Mouse (Mus musculus): ENCODE measurements around the gene Slc35g1. TPM values are rescaled to one million over a fixed set of nuclear protein-coding genes. Genes with fewer than 3 reads are reported as not detected.
"Not testable (repeated sequence)": the region's sequence is repeated elsewhere in the genome, so short reads cannot be mapped to it uniquely, and the experiment has no call there.

Slc35g1 gene
- polyA plus RNA-seq, 1 experiment from 2014 or later: 1.4 TPM

GRCm38 (mm10) chr19:38373371-38373770 is 22.4 kb upstream of the Slc35g1 start:
- H3K36me3 ChIP-seq (ENCODE audit: control insufficient read depth, insufficient read depth, low read length): no peaks in the 10 kb centered on the region
- DNase-seq (ENCODE audit: low spot score) (no peak), ATAC-seq (0 out of 2 replicates have a peak, but pooled peaks have one; percentile 46)
- WGBS: 49% methylated on average over 2 of the region's 2 CpGs
- H3K4me1 ChIP-seq (ENCODE audit: control insufficient read depth, insufficient read depth, low read length): no peaks in the 10 kb centered on the region
- H3K27ac ChIP-seq (ENCODE audit: low read depth, low read length): no peak overlapping the region
- H3K4me3 ChIP-seq (ENCODE audit: low read depth, low read length): no peak overlapping the region
- no peak overlapping the region for H3K4me2 ChIP-seq (ENCODE audit: low read length)
- H3K9me3 ChIP-seq (replicated peaks; ENCODE audit: control insufficient read depth, low read length): no peaks in the 10 kb centered on the region
- 0 out of 2 replicates have a peak, but pooled peaks cover 3% of the 10 kb centered on the region for H3K27me3 ChIP-seq (replicated peaks; ENCODE audit: control insufficient read depth, insufficient read depth, low read length)
- H3K9ac ChIP-seq (ENCODE audit: low read length): no peak overlapping the region

- no peak overlapping the region for H3K4me3 ChIP-seq (ENCODE audit: low read depth, low read length)
- DNase-seq (ENCODE audit: low spot score): no peak
- no peaks in the 10 kb centered on the region for H3K27me3 ChIP-seq (replicated peaks; ENCODE audit: control insufficient read depth, insufficient read depth, low read length)
- no peak overlapping the region for H3K4me2 ChIP-seq (ENCODE audit: low read length)
- no peak overlapping the region for H3K27ac ChIP-seq (ENCODE audit: low read depth, low read length)
- ATAC-seq: no peak
- no peaks in the 10 kb centered on the region for H3K9me3 ChIP-seq (replicated peaks; ENCODE audit: control insufficient read depth, low read length)
- no peak overlapping the region for H3K9ac ChIP-seq (ENCODE audit: low read length)
- no peaks in the 10 kb centered on the region for H3K4me1 ChIP-seq (ENCODE audit: control insufficient read depth, insufficient read depth, low read length)
- WGBS: 93% methylated on average over 12 of the region's 12 CpGs
- no peaks in the 10 kb centered on the region for H3K36me3 ChIP-seq (ENCODE audit: control insufficient read depth, insufficient read depth, low read length)
Observed at GRCm38 (mm10) chr19:38383769-38384168, 12.0 kb upstream of the Slc35g1 start.

GRCm38 (mm10) chr19:38387021-38387420 is 8.8 kb upstream of the Slc35g1 start:
- WGBS: 78% methylated on average over 1 of the region's 1 CpGs

GRCm38 (mm10) chr19:38387835-38388234 is 7.9 kb upstream of the Slc35g1 start:
- no peaks in the 10 kb centered on the region for H3K4me1 ChIP-seq (ENCODE audit: control insufficient read depth, insufficient read depth, low read length)
- DNase-seq (ENCODE audit: low spot score) (no peak), ATAC-seq (no peak)
- no peaks in the 10 kb centered on the region for H3K9me3 ChIP-seq (replicated peaks; ENCODE audit: control insufficient read depth, low read length)
- H3K27me3 ChIP-seq (replicated peaks; ENCODE audit: control insufficient read depth, insufficient read depth, low read length): no peaks in the 10 kb centered on the region
- H3K27ac ChIP-seq (ENCODE audit: low read depth, low read length): no peak overlapping the region
- H3K36me3 ChIP-seq (ENCODE audit: control insufficient read depth, insufficient read depth, low read length): no peaks in the 10 kb centered on the region
- H3K4me2 ChIP-seq (ENCODE audit: low read length): no peak overlapping the region
- H3K4me3 ChIP-seq (ENCODE audit: low read depth, low read length): no peak overlapping the region
- H3K9ac ChIP-seq (ENCODE audit: low read length): no peak overlapping the region
- WGBS: 93% methylated on average over 4 of the region's 4 CpGs

More at GRCm38 (mm10) chr19:38387021-38387420, 8.8 kb upstream of the Slc35g1 start:
- not testable (repeated sequence) for H3K4me2 ChIP-seq (ENCODE audit: low read length); ATAC-seq; DNase-seq (ENCODE audit: low spot score); H3K36me3 ChIP-seq (ENCODE audit: control insufficient read depth, insufficient read depth, low read length); H3K9ac ChIP-seq (ENCODE audit: low read length); H3K9me3 ChIP-seq (replicated peaks; ENCODE audit: control insufficient read depth, low read length); H3K27ac ChIP-seq (ENCODE audit: low read depth, low read length); H3K4me3 ChIP-seq (ENCODE audit: low read depth, low read length); H3K27me3 ChIP-seq (replicated peaks; ENCODE audit: control insufficient read depth, insufficient read depth, low read length); H3K4me1 ChIP-seq (ENCODE audit: control insufficient read depth, insufficient read depth, low read length)

- ATAC-seq (no peak), DNase-seq (ENCODE audit: low spot score) (no peak)
- Histone ChIP-seq H3K4me1 (ENCODE audit: control insufficient read depth, insufficient read depth, low read length) (0 out of 2 replicates have a peak, but pooled peaks cover 4% of the 10 kb centered on the region), H3K9ac (ENCODE audit: low read length) (peak overlapping the region; percentile 80), H3K27ac (ENCODE audit: low read depth, low read length) (no peak overlapping the region), H3K27me3 (replicated peaks; ENCODE audit: control insufficient read depth, insufficient read depth, low read length) (no peaks in the 10 kb centered on the region), H3K36me3 (ENCODE audit: control insufficient read depth, insufficient read depth, low read length) (no peaks in the 10 kb centered on the region), H3K4me2 (ENCODE audit: low read length) (peak overlapping the region; percentile 80), H3K9me3 (replicated peaks; ENCODE audit: control insufficient read depth, low read length) (no peaks in the 10 kb centered on the region), H3K4me3 (ENCODE audit: low read depth, low read length) (peak overlapping the region; percentile 67)
- WGBS: 19% methylated on average over 8 of the region's 8 CpGs
Observed at GRCm38 (mm10) chr19:38396633-38396970, 822 bp downstream of the Slc35g1 start.

- ATAC-seq (no peak), DNase-seq (ENCODE audit: low spot score) (no peak)
- Histone ChIP-seq H3K4me2 (ENCODE audit: low read length) (peak overlapping the region; percentile 80), H3K27me3 (replicated peaks; ENCODE audit: control insufficient read depth, insufficient read depth, low read length) (no peaks in the 10 kb centered on the region), H3K27ac (ENCODE audit: low read depth, low read length) (no peak overlapping the region), H3K9me3 (replicated peaks; ENCODE audit: control insufficient read depth, low read length) (no peaks in the 10 kb centered on the region), H3K4me1 (ENCODE audit: control insufficient read depth, insufficient read depth, low read length) (0 out of 2 replicates have a peak, but pooled peaks cover 4% of the 10 kb centered on the region), H3K9ac (ENCODE audit: low read length) (no peak overlapping the region), H3K4me3 (ENCODE audit: low read depth, low read length) (peak overlapping the region; percentile 67; the same call in 1 of the 2 replicates), H3K36me3 (ENCODE audit: control insufficient read depth, insufficient read depth, low read length) (no peaks in the 10 kb centered on the region)
- WGBS: 26% methylated on average over 6 of the region's 6 CpGs
Observed at GRCm38 (mm10) chr19:38397004-38397403, 1.2 kb downstream of the Slc35g1 start.

- ATAC-seq (no peak), DNase-seq (ENCODE audit: low spot score) (no peak)
- Histone ChIP-seq H3K27ac (ENCODE audit: low read depth, low read length) (no peak overlapping the region), H3K4me2 (ENCODE audit: low read length) (no peak overlapping the region), H3K36me3 (ENCODE audit: control insufficient read depth, insufficient read depth, low read length) (no peaks in the 10 kb centered on the region), H3K27me3 (replicated peaks; ENCODE audit: control insufficient read depth, insufficient read depth, low read length) (no peaks in the 10 kb centered on the region), H3K9me3 (replicated peaks; ENCODE audit: control insufficient read depth, low read length) (no peaks in the 10 kb centered on the region), H3K4me3 (ENCODE audit: low read depth, low read length) (no peak overlapping the region), H3K4me1 (ENCODE audit: control insufficient read depth, insufficient read depth, low read length) (0 out of 2 replicates have a peak, but pooled peaks cover 4% of the 10 kb centered on the region), H3K9ac (ENCODE audit: low read length) (no peak overlapping the region)
- WGBS: 95% methylated on average over 8 of the region's 8 CpGs
Observed at GRCm38 (mm10) chr19:38398966-38399365, 3.2 kb downstream of the Slc35g1 start.

- no peak overlapping the region for H3K4me3 ChIP-seq (ENCODE audit: low read depth, low read length)
- H3K9ac ChIP-seq (ENCODE audit: low read length): no peak overlapping the region
- ATAC-seq: no peak
- no peak overlapping the region for H3K4me2 ChIP-seq (ENCODE audit: low read length)
- no peaks in the 10 kb centered on the region for H3K9me3 ChIP-seq (replicated peaks; ENCODE audit: control insufficient read depth, low read length)
- H3K27me3 ChIP-seq (replicated peaks; ENCODE audit: control insufficient read depth, insufficient read depth, low read length): no peaks in the 10 kb centered on the region
- no peaks in the 10 kb centered on the region for H3K36me3 ChIP-seq (ENCODE audit: control insufficient read depth, insufficient read depth, low read length)
- no peak overlapping the region for H3K27ac ChIP-seq (ENCODE audit: low read depth, low read length)
- H3K4me1 ChIP-seq (ENCODE audit: control insufficient read depth, insufficient read depth, low read length): 0 out of 2 replicates have a peak, but pooled peaks cover 4% of the 10 kb centered on the region
- WGBS: 98% methylated on average over 2 of the region's 2 CpGs
- no peak for DNase-seq (ENCODE audit: low spot score)
Observed at GRCm38 (mm10) chr19:38400851-38401250, 5.1 kb downstream of the Slc35g1 start.

- WGBS: 90% methylated on average over 2 of the region's 2 CpGs
- H3K9me3 ChIP-seq (replicated peaks; ENCODE audit: control insufficient read depth, low read length): no peaks in the 10 kb centered on the region
- H3K27me3 ChIP-seq (replicated peaks; ENCODE audit: control insufficient read depth, insufficient read depth, low read length): no peaks in the 10 kb centered on the region
- H3K4me3 ChIP-seq (ENCODE audit: low read depth, low read length): no peak overlapping the region
- ATAC-seq: no peak
- no peaks in the 10 kb centered on the region for H3K36me3 ChIP-seq (ENCODE audit: control insufficient read depth, insufficient read depth, low read length)
- no peak overlapping the region for H3K4me2 ChIP-seq (ENCODE audit: low read length)
- no peak overlapping the region for H3K9ac ChIP-seq (ENCODE audit: low read length)
- DNase-seq (ENCODE audit: low spot score): no peak
- H3K4me1 ChIP-seq (ENCODE audit: control insufficient read depth, insufficient read depth, low read length): 0 out of 2 replicates have a peak, but pooled peaks cover 3% of the 10 kb centered on the region
- H3K27ac ChIP-seq (ENCODE audit: low read depth, low read length): no peak overlapping the region
Observed at GRCm38 (mm10) chr19:38401416-38401815, 5.6 kb downstream of the Slc35g1 start.
